ENCODE assay signal across 20 mouse cellular contexts in genomic region chr4:95626186-95626585, GRCm38 (mm10).
"Had no signal": no experiment of that assay in that cellular context is flagged by ENCODE, and none has a peak within 500 bp of the region (broad histone marks: within the 10 kb centered on the region; RNA-seq: fewer than 3 reads in every experiment).

No protein-coding gene starts in this region.

- DNase-seq: cerebellum, postnatal 25 days; cerebellum, postnatal 36 days; embryo, embryonic 11 days; forebrain, postnatal 0 days; gastrocnemius, adult 2 months; gastrocnemius, postnatal 10 days; gastrocnemius, postnatal 14 days; gastrocnemius, postnatal 25 days; gastrocnemius, postnatal 36 days; heart, adult 18-20 months; heart, adult 2 months had no signal

- H3K4me1 ChIP-seq: embryonic facial prominence, embryonic 10.5 days; embryonic facial prominence, embryonic 12.5 days; embryonic facial prominence, embryonic 15.5 days; forebrain, embryonic 10.5 days; forebrain, embryonic 12.5 days; forebrain, embryonic 13.5 days; forebrain, embryonic 15.5 days had no signal

- H3K27me3 ChIP-seq: embryonic facial prominence, embryonic 12.5 days; embryonic facial prominence, embryonic 13.5 days; embryonic facial prominence, embryonic 15.5 days; forebrain, embryonic 12.5 days; forebrain, embryonic 13.5 days; forebrain, embryonic 15.5 days had no signal

- H3K4me3 ChIP-seq: embryonic facial prominence, embryonic 10.5 days; embryonic facial prominence, embryonic 12.5 days; embryonic facial prominence, embryonic 13.5 days; embryonic facial prominence, embryonic 15.5 days; erythroblast, embryonic 14.5 days; forebrain, embryonic 10.5 days; forebrain, embryonic 12.5 days; forebrain, embryonic 13.5 days; forebrain, embryonic 15.5 days; gastrocnemius, adult 2 months; heart, adult 2 months had no signal

- H3K27ac ChIP-seq: embryonic facial prominence, embryonic 10.5 days; embryonic facial prominence, embryonic 12.5 days; embryonic facial prominence, embryonic 13.5 days; embryonic facial prominence, embryonic 15.5 days; forebrain, embryonic 10.5 days; forebrain, embryonic 12.5 days; forebrain, embryonic 13.5 days; forebrain, embryonic 15.5 days; heart, adult 2 months had no signal
